ENCODE assay signal across 23 mouse cellular contexts in the genomic region with DNA sequence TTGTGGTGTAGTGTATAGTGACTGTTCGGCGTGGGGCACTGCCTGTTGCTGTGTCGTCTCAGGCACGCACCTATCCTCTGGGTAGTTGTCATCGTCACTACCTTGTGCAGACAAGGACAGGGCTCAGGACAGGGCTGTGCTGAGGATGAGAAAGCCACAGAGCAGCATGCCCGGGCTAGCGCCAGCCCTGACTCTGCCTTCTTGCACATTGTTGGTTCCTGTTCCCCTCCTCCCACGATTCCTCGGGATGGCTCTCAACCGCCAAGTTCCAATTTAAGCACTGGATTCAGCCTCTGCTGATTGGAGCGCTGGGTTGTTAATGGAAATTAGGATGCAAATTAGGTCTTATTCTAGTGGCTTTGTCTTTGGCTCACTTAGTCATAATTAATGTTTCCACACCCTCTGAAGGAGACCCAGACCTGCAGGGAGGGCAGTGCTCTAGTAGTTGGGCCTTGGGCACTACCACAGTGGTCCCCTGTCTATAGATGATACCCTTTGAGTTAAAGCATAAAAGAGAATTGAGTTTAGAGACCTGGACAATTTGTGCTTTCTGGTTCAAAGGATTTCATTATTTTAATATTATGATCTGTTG. TPM values are rescaled to one million over a fixed set of nuclear protein-coding genes. Genes with fewer than 3 reads are reported as not detected.
DNase-seq lines count a peak whose midpoint lies in the region; ATAC-seq and TF ChIP-seq lines count a peak whose summit lies in the region.
"Had no signal": no experiment of that assay in that cellular context is flagged by ENCODE, and none has a peak within 500 bp of the region (broad histone marks: within the 10 kb centered on the region; RNA-seq: fewer than 3 reads in every experiment).

No protein-coding gene starts in this region.

- H3K4me2 ChIP-seq in midbrain, embryonic 12.5 days (replicated peaks) = no peak overlapping the region
- H3K4me2 ChIP-seq in forebrain, postnatal 0 days (ENCODE audit: low read depth) = no peak overlapping the region
- H3K4me2 ChIP-seq: heart, embryonic 15.5 days; limb, embryonic 13.5 days; liver, embryonic 13.5 days; lung, embryonic 15.5 days; midbrain, embryonic 15.5 days had no signal

- H3K9ac ChIP-seq in midbrain, embryonic 12.5 days (replicated peaks) = no peak overlapping the region
- H3K9ac ChIP-seq in ES-Bruce4 (ENCODE audit: low read depth, poor library complexity, severe bottlenecking) = peak overlapping the region; percentile 61
- no peak overlapping the region for H3K9ac ChIP-seq in forebrain, postnatal 0 days
- H3K9ac ChIP-seq: heart, embryonic 15.5 days; limb, embryonic 13.5 days; liver, embryonic 13.5 days; lung, embryonic 15.5 days; midbrain, embryonic 15.5 days had no signal

- peaks cover 6% of the 10 kb centered on the region; the same call in 1 of the 2 replicates for H3K4me1 ChIP-seq in midbrain, embryonic 12.5 days
- H3K4me1 ChIP-seq in midbrain, embryonic 10.5 days = peaks cover 3% of the 10 kb centered on the region; the same call in 1 of the 2 replicates
- peaks cover 9% of the 10 kb centered on the region for H3K4me1 ChIP-seq in ES-Bruce4 (ENCODE audit: control insufficient read depth, insufficient read depth, low read length)
- H3K4me1 ChIP-seq in forebrain, postnatal 0 days (ENCODE audit: insufficient read depth) = 0 out of 2 replicates have a peak, but pooled peaks cover 2% of the 10 kb centered on the region
- H3K4me1 ChIP-seq: heart, embryonic 15.5 days; liver, embryonic 13.5 days; lung, embryonic 15.5 days; midbrain, embryonic 15.5 days had no signal

- no peaks in the 10 kb centered on the region for H3K9me3 ChIP-seq in midbrain, embryonic 12.5 days
- H3K9me3 ChIP-seq in midbrain, embryonic 10.5 days (replicated peaks) = no peaks in the 10 kb centered on the region
- no peaks in the 10 kb centered on the region for H3K9me3 ChIP-seq in ES-Bruce4 (replicated peaks; ENCODE audit: control insufficient read depth, insufficient read depth, low read length, poor library complexity, severe bottlenecking)
- H3K9me3 ChIP-seq in forebrain, postnatal 0 days (ENCODE audit: low read length) = no peaks in the 10 kb centered on the region
- H3K9me3 ChIP-seq: embryonic facial prominence, embryonic 10.5 days; heart, embryonic 15.5 days; limb, embryonic 13.5 days; liver, embryonic 13.5 days; lung, embryonic 15.5 days; midbrain, embryonic 15.5 days had no signal

- peak; percentile 94 for TF ChIP-seq EP300 in ES-Bruce4 (IDR thresholded peaks at IDR 0.05; ENCODE audit: insufficient read depth, low read depth, low read length)

- 0 out of 2 replicates have a peak, but pooled peaks have one; percentile 30 for ATAC-seq in midbrain, embryonic 12.5 days (ENCODE audit: low FRiP score, low read depth)
- peak; percentile 62 for ATAC-seq in forebrain, postnatal 0 days
- ATAC-seq: hindbrain, postnatal 0 days; intestine, postnatal 0 days; midbrain, embryonic 15.5 days had no signal

- no peak for DNase-seq in midbrain, embryonic 10.5 days (ENCODE audit: low spot score)
- DNase-seq in brain, adult 2 months (ENCODE audit: low read depth, low spot score) = peak; percentile 61
- peak; percentile 20 for DNase-seq in forebrain, postnatal 0 days
- no peak for DNase-seq in urinary bladder, postnatal 14 days (ENCODE audit: low spot score)
- DNase-seq in natural killer cell, adult 2 months (ENCODE audit: low spot score in 2 of 2) = no peak
- DNase-seq: adrenal gland, postnatal 36 days; B cell, adult 2 months; cerebellum, adult 2 months; gastrocnemius, postnatal 25 days; kidney, postnatal 10 days; liver, embryonic 13.5 days; lung, postnatal 4 days; thymus, postnatal 25 days had no signal

- H3K27me3 ChIP-seq in midbrain, embryonic 12.5 days = no peaks in the 10 kb centered on the region
- no peaks in the 10 kb centered on the region for H3K27me3 ChIP-seq in midbrain, embryonic 10.5 days (ENCODE audit: low read depth, poor library complexity, severe bottlenecking)
- no peaks in the 10 kb centered on the region for H3K27me3 ChIP-seq in ES-Bruce4 (ENCODE audit: control insufficient read depth, insufficient read depth, low read length, poor library complexity, severe bottlenecking)
- no peaks in the 10 kb centered on the region for H3K27me3 ChIP-seq in forebrain, postnatal 0 days (ENCODE audit: insufficient read depth, low read length)
- H3K27me3 ChIP-seq: heart, embryonic 15.5 days; limb, embryonic 13.5 days; liver, embryonic 13.5 days; lung, embryonic 15.5 days; midbrain, embryonic 15.5 days had no signal

- no peak for TF ChIP-seq POLR2A in ES-Bruce4 (IDR thresholded peaks at IDR 0.05; ENCODE audit: insufficient read depth, low read length)

- no peak overlapping the region for H3K4me3 ChIP-seq in midbrain, embryonic 12.5 days
- H3K4me3 ChIP-seq in midbrain, embryonic 10.5 days = no peak overlapping the region
- H3K4me3 ChIP-seq in ES-Bruce4 (ENCODE audit: low read depth, low read length) = no peak overlapping the region
- no peak overlapping the region for H3K4me3 ChIP-seq in forebrain, postnatal 0 days (ENCODE audit: low read depth, low read length)
- H3K4me3 ChIP-seq: embryonic facial prominence, embryonic 10.5 days; heart, embryonic 15.5 days; limb, embryonic 13.5 days; liver, embryonic 13.5 days; lung, embryonic 15.5 days; midbrain, embryonic 15.5 days; myocyte had no signal

- peaks cover 49% of the 10 kb centered on the region for H3K36me3 ChIP-seq in midbrain, embryonic 12.5 days
- peaks cover 97% of the 10 kb centered on the region for H3K36me3 ChIP-seq in midbrain, embryonic 10.5 days
- peaks cover 39% of the 10 kb centered on the region for H3K36me3 ChIP-seq in ES-Bruce4 (ENCODE audit: control insufficient read depth, insufficient read depth, low read length, poor library complexity, severe bottlenecking)
- peaks cover 34% of the 10 kb centered on the region for H3K36me3 ChIP-seq in forebrain, postnatal 0 days (ENCODE audit: insufficient read depth)
- H3K36me3 ChIP-seq: midbrain, embryonic 15.5 days had no signal

- 92% methylated on average over 11 of the region's 11 CpGs for WGBS in midbrain, embryonic 12.5 days
- WGBS in midbrain, embryonic 10.5 days = 97% methylated on average over 11 of the region's 11 CpGs
- WGBS in forebrain, postnatal 0 days = 56% methylated on average over 11 of the region's 11 CpGs

- H3K27ac ChIP-seq in midbrain, embryonic 12.5 days (replicated peaks) = no peak overlapping the region
- no peak overlapping the region for H3K27ac ChIP-seq in midbrain, embryonic 10.5 days (replicated peaks)
- peak overlapping the region; percentile 96 for H3K27ac ChIP-seq in ES-Bruce4 (ENCODE audit: insufficient read depth, low read length)
- no peak overlapping the region for H3K27ac ChIP-seq in forebrain, postnatal 0 days (ENCODE audit: low read depth, low read length)
- H3K27ac ChIP-seq: embryonic facial prominence, embryonic 10.5 days; heart, embryonic 15.5 days; hindbrain, postnatal 0 days; limb, embryonic 13.5 days; liver, embryonic 13.5 days; lung, embryonic 15.5 days; midbrain, embryonic 15.5 days had no signal

- no peak for TF ChIP-seq CTCF in ES-Bruce4 (IDR thresholded peaks at IDR 0.05; ENCODE audit: low read depth, low read length)
- no peak for TF ChIP-seq CTCF in forebrain, postnatal 0 days (IDR thresholded peaks at IDR 0.05; ENCODE audit: low read depth)

RNA-seq across cellular contexts. Expression of gene Msh2, which starts 23.8 kb away (rescaled TPM):
- 116 and 118 TPM in 2 replicates for polyA plus RNA-seq in midbrain, embryonic 12.5 days (2016; fragmentation: Nextera tagmentation; extraction: Ambion mirVana)
- 135 and 141 TPM in 2 replicates for polyA plus RNA-seq in midbrain, embryonic 10.5 days (2016; fragmentation: Nextera tagmentation; extraction: Ambion mirVana)
- polyA plus RNA-seq in ES-Bruce4 (2011; ENCODE audit: insufficient read depth, insufficient read length, low read depth, missing spikeins) = 343 and 405 TPM in 2 replicates
- 31.1 and 33.5 TPM in 2 replicates for total RNA-seq in forebrain, postnatal 0 days (2014; rRNA removed)
- polyA plus RNA-seq in forebrain, postnatal 0 days (2015; fragmentation: Nextera tagmentation; extraction: Ambion mirVana) = 36.0 and 41.5 TPM in 2 replicates

Comparison
In these comparisons a context has a peak if more than half of its experiments do, and no peak if none do; other contexts are left out.
1. DNase-seq: peak in brain, adult 2 months (single experiment) and forebrain, postnatal 0 days (single experiment); none in midbrain, embryonic 10.5 days (single experiment), urinary bladder, postnatal 14 days (single experiment) and natural killer cell, adult 2 months (0 of 2).